Mouse (Mus musculus) lung, adult 2 months (tissue): ENCODE measurements at regions not wholly inside any gene's neighbourhood (a gene's known extent, or its start where the extent isn't known, plus 50 kb on each side); places are given as distances from the start of the nearest gene placed in this dataset.

Source experiments
- CTCF ChIP-seq: fragments of 200-500 bp; IDR thresholded peaks from 2 replicates; pipeline ENCODE4 v1.5.1; 2011; ENCODE audit warnings: mild to moderate bottlenecking, low read length, control low read depth; ENCODE audit not compliant: insufficient read depth
- POLR2A ChIP-seq: fragments of 200-500 bp; IDR thresholded peaks from 2 replicates; pipeline ENCODE4 v1.6.1; 2011; ENCODE audit warnings: low read depth, mild to moderate bottlenecking, control low read depth, low read length, borderline replicate concordance; ENCODE audit errors: extremely low read depth

- TF ChIP-seq CTCF = no peak
- no peak for TF ChIP-seq POLR2A
These were observed 78.6 kb downstream of the Rhob start for GRCm38 (mm10) chr12:8421271-8421567.
